Mouse (Mus musculus) ovary, postnatal 14 days (tissue): ENCODE results near the gene Larp6.
A peak's percentile ranks its signal among the peaks of the same experiment; 100 is the strongest.

Source experiments
- DNase-seq: peaks from one replicate; pipeline ENCODE4 v3.0.0; 2022; ENCODE audit warnings: low spot score

Larp6 gene

GRCm38 (mm10) chr9:60715271-60715670, 2.5 kb downstream of the Larp6 start:
- DNase-seq: no peak

GRCm38 (mm10) chr9:60715828-60716227, 3.0 kb downstream of the Larp6 start:
- DNase-seq: no peak

GRCm38 (mm10) chr9:60718284-60718683, 5.5 kb downstream of the Larp6 start:
- DNase-seq: peak; percentile 59

- DNase-seq: no peak
Observed at GRCm38 (mm10) chr9:60719687-60720086, 6.9 kb downstream of the Larp6 start.

- DNase-seq: no peak
Observed at GRCm38 (mm10) chr9:60724968-60725367, 12.2 kb downstream of the Larp6 start.

GRCm38 (mm10) chr9:60734321-60734720, 21.5 kb downstream of the Larp6 start:
- no peak for DNase-seq

GRCm38 (mm10) chr9:60739126-60739525, 26.3 kb downstream of the Larp6 start:
- no peak for DNase-seq

- DNase-seq: no peak
Observed at GRCm38 (mm10) chr9:60741436-60741835, 28.6 kb downstream of the Larp6 start.

GRCm38 (mm10) chr9:60742516-60742915, 29.7 kb downstream of the Larp6 start:
- peak; percentile 18 for DNase-seq

GRCm38 (mm10) chr9:60743180-60743900, 30.6 kb downstream of the Larp6 start:
- peak; percentile 60 for DNase-seq

GRCm38 (mm10) chr9:60744171-60744969, 31.6 kb downstream of the Larp6 start:
- peak; percentile 52 for DNase-seq

GRCm38 (mm10) chr9:60744971-60745370, 32.2 kb downstream of the Larp6 start:
- DNase-seq: no peak

GRCm38 (mm10) chr9:60746561-60746960, 33.8 kb downstream of the Larp6 start:
- DNase-seq: no peak

GRCm38 (mm10) chr9:60747672-60748071, 34.9 kb downstream of the Larp6 start:
- no peak for DNase-seq

GRCm38 (mm10) chr9:60748191-60748590, 35.4 kb downstream of the Larp6 start:
- DNase-seq: no peak

GRCm38 (mm10) chr9:60749105-60749504, 36.3 kb downstream of the Larp6 start:
- DNase-seq: no peak

- no peak for DNase-seq
Observed at GRCm38 (mm10) chr9:60751098-60751497, 38.3 kb downstream of the Larp6 start.

GRCm38 (mm10) chr9:60751971-60752370, 39.2 kb downstream of the Larp6 start:
- no peak for DNase-seq

- no peak for DNase-seq
Observed at GRCm38 (mm10) chr9:60752636-60753035, 39.8 kb downstream of the Larp6 start.

- DNase-seq: peak; percentile 68
Observed at GRCm38 (mm10) chr9:60756258-60756657, 43.5 kb downstream of the Larp6 start.

GRCm38 (mm10) chr9:60756866-60757740, 44.3 kb downstream of the Larp6 start:
- no peak for DNase-seq

GRCm38 (mm10) chr9:60757817-60758216, 45.0 kb downstream of the Larp6 start:
- no peak for DNase-seq
